Mouse (Mus musculus) neutrophil, adult 65 days (primary cell): ENCODE data around the gene Ccdc58. TPM values are rescaled to one million over a fixed set of nuclear protein-coding genes. Genes with fewer than 3 reads are reported as not detected.

ENCODE experiments used
- total RNA-seq: library from RNA; stranded (reverse); gene quantifications from 2 replicates; pipeline ENCODE4 v1.2.4, GENCODE M21; 2023

The Ccdc58 gene
- 4.1 and 7.6 TPM in 2 replicates for total RNA-seq

DNA sequence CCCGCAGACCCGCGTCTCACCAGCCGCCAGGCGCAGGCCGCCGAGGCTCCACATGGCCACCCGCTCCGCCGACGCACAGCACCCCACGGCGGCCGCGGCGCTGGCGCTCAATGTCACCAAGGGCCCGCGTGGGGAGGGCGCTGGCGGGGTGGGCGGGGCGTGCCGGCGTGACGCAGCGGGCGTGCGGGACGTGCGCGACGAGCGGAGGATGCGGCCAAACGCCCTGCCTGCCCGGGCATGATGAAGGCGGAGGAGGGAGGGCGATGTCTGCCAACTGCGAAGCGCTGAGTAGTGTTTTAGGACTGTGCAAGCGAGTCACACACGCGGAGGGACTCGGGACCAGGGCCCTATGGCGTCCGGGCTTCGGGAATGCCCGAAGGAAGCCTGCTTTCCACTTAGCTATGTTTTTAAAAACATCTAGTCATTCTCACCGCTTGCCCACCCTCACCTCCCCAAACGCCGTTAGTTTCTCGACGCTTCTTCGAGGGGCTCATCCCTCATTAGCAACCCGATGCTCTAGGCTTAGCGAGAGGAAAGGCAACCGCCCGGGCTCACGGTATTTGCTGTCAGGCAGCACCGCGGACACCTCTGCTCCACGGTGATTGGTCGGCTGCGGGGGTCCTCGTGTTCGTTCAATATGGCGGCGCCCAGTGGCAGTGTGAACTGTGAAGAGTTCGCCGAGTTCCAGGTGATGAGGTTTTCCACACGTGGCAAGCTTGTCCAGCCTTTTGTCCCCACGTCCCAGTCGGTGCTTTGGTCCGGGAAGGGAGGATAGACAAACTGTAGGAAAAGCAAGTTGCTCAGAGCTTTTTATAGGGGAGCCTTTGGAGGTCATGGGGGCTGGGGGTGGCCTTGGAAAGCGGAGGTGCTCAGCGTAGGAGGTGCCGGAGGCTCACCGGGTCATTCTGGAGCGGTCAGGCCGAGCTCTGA is at the start of gene Ccdc58, which contains the start of gene Fam162a:
Gene Ccdc58 (plus strand): TSS at position 236 of the 930 bp plus-strand sequence.
Gene Fam162a (minus strand): TSS at position 145 of the 930 bp plus-strand sequence.

GRCm38 (mm10) chr16:36040640-36041624 is 30.6 kb upstream of the Ccdc58 start, which contains the start of gene Wdr5b:
Gene Wdr5b, plus strand, starts transcription at chr16:36041190.

DNA sequence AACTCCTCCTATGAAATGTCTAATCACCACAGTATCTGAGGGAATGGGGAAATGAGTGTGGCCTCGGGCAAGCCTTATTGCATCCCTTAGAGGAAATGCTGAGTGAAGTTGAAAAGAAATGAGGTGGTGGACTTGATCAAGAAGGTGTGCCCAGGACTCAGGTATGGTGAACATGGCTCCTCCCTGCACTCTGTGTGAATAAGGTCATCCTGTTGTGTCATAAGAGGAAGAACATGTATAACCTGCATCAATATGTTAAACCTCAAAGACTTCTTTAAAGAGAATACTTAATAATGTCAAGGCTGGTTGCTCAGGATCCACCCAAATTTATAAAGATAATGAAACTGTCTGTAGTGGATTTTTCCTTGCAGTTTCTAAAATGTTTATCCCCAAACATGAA is 59.7 kb downstream of the Ccdc58 start, which contains the start of gene Csta1:
Gene Csta1 (minus strand): TSS at position 101 of the 400 bp plus-strand sequence.

Other genes with a start within 250 kb of the Ccdc58 start
- gene Parp14, start 200.1 kb upstream of the Ccdc58 start, total RNA-seq: 21.0 TPM in 2 replicates
- gene Parp9, start 133.2 kb upstream of the Ccdc58 start, total RNA-seq: 23.1 and 23.2 TPM in 2 replicates
- 15.1 and 18.5 TPM in 2 replicates for gene Dtx3l, start 132.5 kb upstream of the Ccdc58 start, total RNA-seq
- 61.6 and 72.1 TPM in 2 replicates for gene Kpna1, start 92.9 kb upstream of the Ccdc58 start, total RNA-seq
- 4.1 and 5.4 TPM in 2 replicates for gene Wdr5b, start 30.5 kb upstream of the Ccdc58 start, total RNA-seq
- 9.1 and 12.7 TPM in 2 replicates for gene Fam162a, start 91 bp upstream of the Ccdc58 start, total RNA-seq
- not detected in 2 replicates for gene Csta1, start 59.6 kb downstream of the Ccdc58 start, total RNA-seq
- 53.6 and 61.3 TPM in 2 replicates for gene Stfa2l1, start 85.1 kb downstream of the Ccdc58 start, total RNA-seq
- gene Gm5483, start 112.5 kb downstream of the Ccdc58 start, total RNA-seq: 20.4 and 30.4 TPM in 2 replicates
- not detected in 2 replicates for gene Gm5416, start 138.7 kb downstream of the Ccdc58 start, total RNA-seq
- gene 2010005H15Rik, start 149.8 kb downstream of the Ccdc58 start, total RNA-seq: not detected in 2 replicates
- 4.2 and 5.7 TPM in 2 replicates for gene Stfa1, start 205.3 kb downstream of the Ccdc58 start, total RNA-seq